Mouse (Mus musculus) ES-E14 (cell line): Measurements from ENCODE around the gene Fermt2. TPM values are rescaled to one million over a fixed set of nuclear protein-coding genes. Genes with fewer than 3 reads are reported as not detected.

Experiments
- DNase-seq: peaks from one replicate; pipeline ENCODE4 v3.0.0-alpha.2; 2013; ENCODE audit warnings: low read depth, low spot score
- H3K27ac ChIP-seq: 2 replicates; pipeline ENCODE4 v1.5.1; 2012; ENCODE audit warnings: low read depth, mild to moderate bottlenecking, low read length, moderate library complexity, mixed read lengths; ENCODE audit not compliant: poor library complexity, insufficient read depth, severe bottlenecking
- H3K36me3 ChIP-seq: 2 replicates; pipeline ENCODE4 v1.6.1; 2012; ENCODE audit warnings: mild to moderate bottlenecking, low read length, moderate library complexity, mixed read lengths; ENCODE audit not compliant: control insufficient read depth, poor library complexity, insufficient read depth, severe bottlenecking
- H3K4me1 ChIP-seq, 2 experiments: fragments of 150-350 bp in 1 of 2; sonication (generic) in 1 of 2; 2 replicates each; pipeline ENCODE4 v1.6.1; 2012; ENCODE audit warnings: low read length in 2 of 2, mild to moderate bottlenecking in 1 of 2, mixed read lengths in 1 of 2; ENCODE audit not compliant: control insufficient read depth in 2 of 2, insufficient read depth in 2 of 2, poor library complexity in 1 of 2
- H3K4me3 ChIP-seq, 2 experiments: fragments of 150-350 bp in 1 of 2; sonication (generic) in 1 of 2; 2 replicates each; pipeline ENCODE4 v1.5.1; 2012; ENCODE audit warnings: low read length in 2 of 2, low read depth in 1 of 2, mild to moderate bottlenecking in 1 of 2, mixed read lengths in 1 of 2; ENCODE audit not compliant: insufficient read depth in 1 of 2, poor library complexity in 1 of 2, severe bottlenecking in 1 of 2
- H3K9ac ChIP-seq: 2 replicates; pipeline ENCODE4 v1.6.1; 2012; ENCODE audit warnings: low read depth, mild to moderate bottlenecking, low read length, mixed read lengths; ENCODE audit not compliant: poor library complexity, insufficient read depth, severe bottlenecking
- H3K9me3 ChIP-seq: fragments of 150-350 bp; sonication (generic); 2 replicates; pipeline ENCODE4 v1.6.1; 2012; ENCODE audit warnings: low read depth, mild to moderate bottlenecking, low read length; ENCODE audit not compliant: control insufficient read depth, insufficient read depth
- CHD2 ChIP-seq: IDR thresholded peaks from 2 replicates; pipeline ENCODE4 v1.6.1; 2014; ENCODE audit warnings: mild to moderate bottlenecking, low read depth, low read length, inconsistent platforms
- HCFC1 ChIP-seq: IDR thresholded peaks from 2 replicates; pipeline ENCODE4 v1.6.1; 2012; ENCODE audit warnings: low read length, inconsistent platforms, borderline replicate concordance; ENCODE audit not compliant: insufficient read depth
- MAFK ChIP-seq: IDR thresholded peaks from 2 replicates; pipeline ENCODE4 v1.6.1; 2014; ENCODE audit warnings: mild to moderate bottlenecking, low read depth, low read length, inconsistent platforms; ENCODE audit not compliant: insufficient read depth
- ZC3H11A ChIP-seq: IDR thresholded peaks from 2 replicates; pipeline ENCODE4 v1.6.1; 2012; ENCODE audit warnings: low read depth, mild to moderate bottlenecking, inconsistent platforms, low read length, borderline replicate concordance
- ZNF384 ChIP-seq: IDR thresholded peaks from 2 replicates; pipeline ENCODE4 v1.6.1; 2012; ENCODE audit warnings: low read depth, low read length, inconsistent platforms
- in situ Hi-C, 2 experiments: fragments of 600-800 bp; cut with MboI; formaldehyde crosslinking; loops; one replicate each; pipeline ENCODE4 v1.15.1; 2025; ENCODE audit warnings: low sequenced_read_pairs in 2 of 2, inconsistent platforms in 1 of 2; ENCODE audit not compliant: unreplicated experiment in 2 of 2
- total RNA-seq: library from RNA; depleted of rRNA; stranded (reverse); fragments of 300-350 nt; gene quantifications from 2 replicates; pipeline ENCODE4 v1.2.3, GENCODE M21; 2012

Gene Fermt2
- total RNA-seq, 1 experiment, result 47.0 TPM

GRCm38 (mm10) chr14:45445445-45445844, 84.5 kb downstream of the Fermt2 start:
- peak overlapping the region; percentile 71 for H3K9ac ChIP-seq
- H3K9me3 ChIP-seq, result no peaks in the 10 kb centered on the region
- H3K36me3 ChIP-seq, result no peaks in the 10 kb centered on the region
- in situ Hi-C loops, result loop anchor here in 1 of 2 experiments (25.0 kb wide), 1 partner anchor 458 kb away; the partner anchor contains the start of gene Ptger2
- no peak for TF ChIP-seq ZNF384
- peak; percentile 78 for TF ChIP-seq CHD2
- no peak for TF ChIP-seq ZC3H11A
- peak; percentile 98 for DNase-seq
- peaks cover 17 to 26% of the 10 kb centered on the region in 2 experiments for H3K4me1 ChIP-seq
- H3K4me3 ChIP-seq, result peak overlapping the region in 1 of 2 experiments; percentile 45; a peak in 2 of 4 replicates
- peak overlapping the region; percentile 99 for H3K27ac ChIP-seq

DNA sequence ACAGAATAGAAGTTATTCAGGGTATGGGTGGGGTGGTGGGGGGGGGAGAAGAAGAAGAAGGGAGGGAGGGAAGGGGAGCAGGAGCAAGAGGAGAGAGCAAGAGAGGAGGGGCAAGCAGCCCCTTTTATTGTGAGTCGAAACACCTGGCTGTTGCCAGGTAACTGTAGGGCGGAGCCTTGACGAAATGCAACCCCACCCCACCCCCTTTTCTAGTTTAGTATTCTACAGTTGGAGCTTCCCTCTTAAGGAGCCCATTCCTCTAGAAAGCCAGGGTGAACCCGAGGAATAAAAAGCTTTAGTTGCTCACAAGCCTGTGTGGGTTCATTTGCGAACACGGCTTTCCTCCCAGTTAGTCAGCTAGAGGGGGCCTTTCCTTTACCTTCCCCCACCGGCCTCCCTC, 85.0 kb downstream of the Fermt2 start:
- peak overlapping the region; percentile 20 to 45 for H3K4me3 ChIP-seq
- H3K9me3 ChIP-seq, result no peaks in the 10 kb centered on the region
- TF ChIP-seq ZC3H11A, result no peak
- no peak for TF ChIP-seq ZNF384
- TF ChIP-seq HCFC1, result no peak
- TF ChIP-seq CHD2, result no peak
- no peak for TF ChIP-seq MAFK
- peak overlapping the region; percentile 99 for H3K27ac ChIP-seq
- in situ Hi-C loops, result loop anchor here in 1 of 2 experiments (25.0 kb wide), 1 partner anchor 458 kb away; the partner anchor contains the start of gene Ptger2
- DNase-seq, result peak; percentile 83
- H3K4me1 ChIP-seq, result peaks cover 17 to 25% of the 10 kb centered on the region in 2 experiments
- H3K36me3 ChIP-seq, result no peaks in the 10 kb centered on the region
- peak overlapping the region; percentile 71 for H3K9ac ChIP-seq

DNA sequence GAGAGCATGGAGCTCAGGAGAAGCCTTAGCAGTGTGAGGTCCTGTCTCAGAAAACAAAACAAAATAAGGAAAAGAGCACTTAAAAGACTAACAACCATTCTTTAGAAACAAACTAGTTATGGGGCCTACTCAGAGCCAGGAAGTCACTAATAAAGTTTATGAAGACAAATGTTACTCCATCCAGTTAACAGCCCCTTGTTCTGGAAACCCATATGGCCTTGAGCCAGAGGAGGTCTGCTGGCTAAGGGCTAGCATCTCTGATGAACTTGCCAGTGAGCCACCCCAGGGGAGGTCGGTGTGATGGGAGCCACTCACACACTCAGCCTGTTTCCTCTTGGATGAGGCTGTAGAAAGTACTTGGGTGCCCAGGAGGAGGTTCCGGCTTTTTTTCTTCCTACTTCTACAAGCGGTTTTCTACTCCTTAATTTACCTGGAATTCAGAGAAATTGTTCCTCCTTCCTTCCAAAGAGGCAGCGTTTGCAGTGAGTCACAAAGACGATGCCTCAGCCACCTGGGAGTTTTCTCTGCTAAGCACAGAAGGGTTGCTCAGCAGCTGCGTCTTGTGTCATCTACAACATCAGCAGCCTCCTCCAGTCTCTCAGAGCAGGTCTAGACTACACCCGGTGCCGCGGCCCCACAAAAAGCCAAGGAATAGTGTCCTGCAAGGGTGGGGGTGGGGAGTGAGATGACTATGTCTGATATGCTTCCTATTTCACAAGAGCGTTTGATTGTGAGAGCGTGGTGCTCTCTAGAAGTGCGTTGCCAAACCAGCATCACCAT, 86.9 kb downstream of the Fermt2 start:
- TF ChIP-seq ZNF384 (no peak), CHD2 (no peak), HCFC1 (no peak), ZC3H11A (no peak), MAFK (no peak)
- no peak overlapping the region for H3K4me3 ChIP-seq
- DNase-seq, result no peak
- in situ Hi-C loops, result loop anchor here in 1 of 2 experiments (25.0 kb wide), 1 partner anchor 456 kb away; the partner anchor contains the start of gene Ptger2
- H3K9me3 ChIP-seq, result no peaks in the 10 kb centered on the region
- peaks cover 21 to 25% of the 10 kb centered on the region in 2 experiments for H3K4me1 ChIP-seq
- no peak overlapping the region for H3K9ac ChIP-seq
- H3K36me3 ChIP-seq, result no peaks in the 10 kb centered on the region
- H3K27ac ChIP-seq, result peak overlapping the region; percentile 69; the same call in 1 of the 2 replicates

- no peak for DNase-seq
- no peaks in the 10 kb centered on the region for H3K9me3 ChIP-seq
- no peak overlapping the region for H3K4me3 ChIP-seq
- in situ Hi-C loops, result loop anchor here in 1 of 2 experiments (25.0 kb wide), 1 partner anchor 454 kb away; the partner anchor contains the start of gene Ptger2
- H3K36me3 ChIP-seq, result no peaks in the 10 kb centered on the region
- TF ChIP-seq ZC3H11A (no peak), CHD2 (no peak), HCFC1 (no peak), MAFK (no peak), ZNF384 (no peak)
- no peak overlapping the region for H3K9ac ChIP-seq
- H3K4me1 ChIP-seq, result peaks cover 11 to 13% of the 10 kb centered on the region in 2 experiments
- no peak overlapping the region for H3K27ac ChIP-seq
These were observed 88.6 kb downstream of the Fermt2 start for GRCm38 (mm10) chr14:45441291-45441690.

- Histone ChIP-seq H3K9ac (no peak overlapping the region), H3K9me3 (no peaks in the 10 kb centered on the region), H3K4me3 (no peak overlapping the region), H3K27ac (no peak overlapping the region; the same call in 1 of the 2 replicates), H3K36me3 (no peaks in the 10 kb centered on the region), H3K4me1 (peaks cover 8 to 14% of the 10 kb centered on the region in 2 experiments)
- TF ChIP-seq ZC3H11A (no peak), MAFK (no peak), ZNF384 (no peak), HCFC1 (no peak), CHD2 (no peak)
- DNase-seq, result no peak
- in situ Hi-C loops, result loop anchor here in 1 of 2 experiments (25.0 kb wide), 1 partner anchor 452 kb away; the partner anchor contains the start of gene Ptger2
These were observed 90.5 kb downstream of the Fermt2 start for GRCm38 (mm10) chr14:45439387-45439786.
